In the genomic region with DNA sequence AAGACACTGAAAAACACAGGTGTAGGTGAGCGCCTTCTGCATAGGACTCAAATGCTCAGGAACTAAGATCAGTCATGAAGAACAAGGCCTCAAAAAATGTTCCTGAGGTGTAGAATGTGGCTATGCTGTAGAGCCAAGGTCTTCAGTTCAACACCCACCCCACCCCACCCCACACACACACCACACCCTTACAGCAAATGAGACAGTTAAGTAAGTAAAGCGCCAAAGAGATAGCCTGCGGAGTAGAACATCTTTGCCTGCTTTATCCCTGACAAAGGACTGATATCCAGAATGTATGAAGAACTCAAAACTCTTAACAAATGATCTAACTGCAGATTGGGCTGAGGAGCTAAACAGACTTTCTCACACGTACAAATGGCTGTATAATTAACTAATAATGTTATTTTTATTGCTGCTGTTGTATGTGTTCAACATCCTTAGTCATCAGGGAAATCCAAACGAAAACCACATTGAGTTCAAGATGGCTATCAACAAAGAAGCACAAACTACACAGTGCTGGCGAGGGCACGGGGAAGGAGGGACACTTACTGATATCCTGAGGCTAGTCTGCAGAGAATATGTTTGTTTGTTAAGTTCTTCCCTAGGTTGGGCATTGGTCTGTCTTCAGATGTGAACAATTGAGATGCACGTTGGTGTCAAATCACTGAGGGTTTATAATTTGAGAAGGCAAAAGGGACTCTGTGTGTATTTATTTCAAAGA, we compare ENCODE assay signal across 13 mouse cellular contexts.
"Had no signal": no experiment of that assay in that cellular context is flagged by ENCODE, and none has a peak within 500 bp of the region (broad histone marks: within the 10 kb centered on the region; RNA-seq: fewer than 3 reads in every experiment).

No protein-coding gene starts in this region.

- H3K27me3 ChIP-seq: intestine, embryonic 15.5 days; limb, embryonic 13.5 days; midbrain, embryonic 12.5 days had no signal

- DNase-seq: kidney, adult 18-20 months; kidney, postnatal 10 days; kidney, postnatal 4 days; left cerebral cortex, postnatal 4 days; lung, adult 18-20 months; lung, postnatal 36 days; right cerebral cortex, postnatal 25 days had no signal

- H3K9ac ChIP-seq: intestine, embryonic 15.5 days; limb, embryonic 13.5 days; midbrain, embryonic 12.5 days had no signal

- H3K27ac ChIP-seq: intestine, embryonic 15.5 days; layer of hippocampus, adult 2 months; limb, embryonic 13.5 days; midbrain, embryonic 12.5 days; stomach, postnatal 0 days had no signal

- H3K4me2 ChIP-seq: intestine, embryonic 15.5 days; limb, embryonic 13.5 days; midbrain, embryonic 12.5 days had no signal

- H3K4me3 ChIP-seq: intestine, embryonic 15.5 days; layer of hippocampus, adult 2 months; limb, embryonic 13.5 days; midbrain, embryonic 12.5 days had no signal

- H3K9me3 ChIP-seq: intestine, embryonic 15.5 days; limb, embryonic 13.5 days; midbrain, embryonic 12.5 days had no signal

- H3K36me3 ChIP-seq: intestine, embryonic 15.5 days; limb, embryonic 13.5 days; midbrain, embryonic 12.5 days had no signal

- H3K4me1 ChIP-seq: intestine, embryonic 15.5 days; limb, embryonic 13.5 days had no signal

- ATAC-seq: intestine, embryonic 15.5 days; lung, postnatal 0 days had no signal
